Mouse (Mus musculus) Patski (cell line): ENCODE data around the gene Per3. TPM values are rescaled to one million over a fixed set of nuclear protein-coding genes. Genes with fewer than 3 reads are reported as not detected.
"Not testable (repeated sequence)": the region's sequence is repeated elsewhere in the genome, so short reads cannot be mapped to it uniquely, and the experiment has no call there.

Experiments used
- ATAC-seq: fragments of 100-300 bp; one replicate; pipeline ENCODE4 v1.8.0; 2021
- CTCF ChIA-PET: fragments of 350-600 bp; sonication (Branson Sonifier 250); formaldehyde crosslinking; loops from one replicate; lab custom pipeline; 2022; ENCODE audit warnings: inconsistent platforms; lab: Charles Lee
- POLR2A ChIA-PET: fragments of 350-600 bp; sonication (Branson Sonifier 250); formaldehyde crosslinking; loops from one replicate; lab custom pipeline; 2022; ENCODE audit warnings: antibody characterized with exemption, inconsistent platforms; lab: Charles Lee
- DNase-seq: peaks from one replicate; pipeline ENCODE4 v3.0.0-alpha.2; 2011; ENCODE audit warnings: low read depth, low spot score
- H3K27me3 ChIP-seq: fragments of 371-371 bp; one replicate; pipeline ENCODE4 v1.5.1; 2021
- CTCF ChIP-seq: fragments of 100-300 bp; IDR thresholded peaks from one replicate; pipeline ENCODE4 v1.5.1; 2021
- in situ Hi-C: fragments of 300-500 bp; cut with MboI; formaldehyde crosslinking; loops from 3 replicates; pipeline ENCODE4 v1.11.1; 2018; ENCODE audit warnings: low pct_unique_long_range_greater_than_20kb, mixed read lengths
- polyA plus RNA-seq: library from polyadenylated mRNA; unstranded; gene quantifications from one replicate; pipeline ENCODE4 v1.2.3, GENCODE M21; 2021

Gene Per3
- polyA plus RNA-seq, 1 experiment from 2014 or later, result 7.4 TPM

DNA sequence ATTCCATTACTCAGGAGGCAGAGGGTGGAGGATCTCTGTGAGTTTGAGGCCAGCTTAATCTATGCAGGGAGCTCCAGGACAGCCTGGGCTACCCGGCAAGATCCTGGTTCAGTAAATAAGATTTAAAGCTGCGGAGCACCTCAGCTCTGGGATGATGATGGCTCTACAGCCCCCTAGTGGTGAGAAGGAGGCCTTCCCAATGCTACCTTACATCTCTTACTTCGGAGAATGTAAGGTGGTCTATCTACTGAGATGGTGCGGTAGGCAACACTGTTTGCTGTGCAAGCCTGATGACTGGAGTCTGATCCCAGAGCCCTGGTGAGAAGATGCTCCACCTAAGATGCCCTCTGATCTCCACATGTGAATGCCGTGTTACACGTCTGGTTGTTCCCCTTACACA, 17.5 kb downstream of the Per3 start:
- no peaks in the 10 kb centered on the region for H3K27me3 ChIP-seq
- CTCF ChIA-PET, result interaction anchor here (0.8 to 1.3 kb wide), 2 partner anchors 20 to 61 kb away, joined by 3 to 5 read pairs; no protein-coding TSS in a partner anchor
- DNase-seq (no peak), ATAC-seq (no peak)
- POLR2A ChIA-PET, result no interaction called here
- TF ChIP-seq CTCF, result peak; percentile 76
- in situ Hi-C loops, result no loop called here

DNA sequence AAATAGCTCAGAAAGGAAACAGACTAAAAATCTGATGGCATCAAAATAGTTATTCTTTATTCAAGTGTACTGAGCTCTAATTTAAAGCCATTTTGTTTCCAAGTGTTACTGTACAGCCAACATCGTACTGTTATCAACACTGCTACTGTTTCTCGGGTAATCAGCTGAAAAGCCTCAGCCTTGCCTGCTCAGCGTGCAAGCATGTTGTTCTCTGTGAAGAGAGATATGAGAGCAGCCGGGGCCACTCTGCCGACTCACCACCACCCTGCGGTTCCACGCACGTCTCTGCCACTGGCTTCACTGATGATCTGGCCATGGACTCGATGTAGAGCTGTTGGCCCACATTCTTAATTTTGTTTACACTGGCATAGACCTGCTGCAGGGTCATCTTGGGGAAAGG, 20.3 kb downstream of the Per3 start:
- DNase-seq (no peak), ATAC-seq (no peak)
- CTCF ChIA-PET, result interaction anchor here (0.8 to 1.3 kb wide), 2 partner anchors 17 to 58 kb away, joined by 3 read pairs; no protein-coding TSS in a partner anchor
- H3K27me3 ChIP-seq, result no peaks in the 10 kb centered on the region
- no peak for TF ChIP-seq CTCF
- in situ Hi-C loops, result no loop called here
- POLR2A ChIA-PET, result no interaction called here

GRCm38 (mm10) chr4:151017356-151017755, 27.1 kb downstream of the Per3 start:
- DNase-seq, result not testable (repeated sequence)
- CTCF ChIA-PET, result interaction anchor here (1.9 kb wide), 1 partner anchor 51 kb away, joined by 4 read pairs; no protein-coding TSS in a partner anchor

GRCm38 (mm10) chr4:151015946-151016345, 28.5 kb downstream of the Per3 start:
- ATAC-seq (no peak), DNase-seq (no peak)
- no peak for TF ChIP-seq CTCF
- H3K27me3 ChIP-seq, result no peaks in the 10 kb centered on the region
- ChIA-PET CTCF (interaction anchor here (1.9 kb wide), 1 partner anchor 50 kb away, joined by 4 read pairs; no protein-coding TSS in a partner anchor), POLR2A (no interaction called here)
- in situ Hi-C loops, result no loop called here

More at GRCm38 (mm10) chr4:151017356-151017755, 27.1 kb downstream of the Per3 start:
- in situ Hi-C loops, POLR2A ChIA-PET, ATAC-seq, H3K27me3 ChIP-seq: not testable (repeated sequence)

DNA sequence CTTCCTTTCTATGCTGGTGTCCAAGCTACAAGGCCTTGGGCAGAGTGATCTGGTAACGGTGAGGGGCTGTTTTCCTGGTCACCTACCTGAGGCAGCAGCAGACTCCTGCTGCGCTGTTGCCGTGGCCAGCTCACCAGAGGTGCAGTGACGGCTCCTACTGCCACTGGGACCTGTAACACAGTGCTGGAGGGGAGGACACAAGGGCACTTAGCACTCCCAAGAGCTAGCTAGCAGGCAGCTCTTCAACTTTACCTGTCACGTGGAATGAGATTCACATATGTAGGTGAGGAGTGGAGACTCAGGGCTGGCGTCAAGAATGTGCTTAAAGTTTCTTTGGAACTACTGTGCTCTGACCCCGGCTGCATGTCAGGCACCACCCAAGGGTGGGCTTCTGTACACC, 34.1 kb downstream of the Per3 start:
- CTCF ChIA-PET, result no interaction called here
- in situ Hi-C loops, result no loop called here
- no peak for TF ChIP-seq CTCF
- POLR2A ChIA-PET, result no interaction called here
- no peaks in the 10 kb centered on the region for H3K27me3 ChIP-seq
- DNase-seq (no peak), ATAC-seq (no peak)

DNA sequence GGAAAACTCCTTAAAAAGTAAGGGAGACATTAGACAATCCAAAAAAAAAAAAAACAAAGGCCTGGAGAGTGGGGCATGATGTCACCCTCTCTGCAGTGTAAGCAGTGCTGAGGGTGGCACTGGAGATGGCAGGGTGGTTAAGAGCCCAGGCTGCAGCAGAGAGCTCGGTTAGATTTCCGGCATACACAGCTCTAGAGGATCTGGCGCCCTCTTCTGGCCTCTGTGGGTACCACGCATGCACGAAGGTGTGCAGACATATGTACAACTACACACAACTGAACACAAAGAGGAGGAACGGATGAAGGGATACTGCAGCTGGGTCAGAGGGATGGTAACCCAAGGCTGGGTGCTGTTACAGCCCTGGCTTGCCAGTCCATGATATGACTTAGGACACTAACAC, 37.5 kb downstream of the Per3 start:
- no peak for ATAC-seq
- ChIA-PET CTCF (interaction anchor here (0.8 to 1.0 kb wide), 3 partner anchors 20 to 39 kb away, joined by 3 to 4 read pairs (median 3); no protein-coding TSS in a partner anchor), POLR2A (no interaction called here)
- in situ Hi-C loops, result no loop called here
- DNase-seq, result no peak
- TF ChIP-seq CTCF, result no peak
- H3K27me3 ChIP-seq, result no peaks in the 10 kb centered on the region

DNA sequence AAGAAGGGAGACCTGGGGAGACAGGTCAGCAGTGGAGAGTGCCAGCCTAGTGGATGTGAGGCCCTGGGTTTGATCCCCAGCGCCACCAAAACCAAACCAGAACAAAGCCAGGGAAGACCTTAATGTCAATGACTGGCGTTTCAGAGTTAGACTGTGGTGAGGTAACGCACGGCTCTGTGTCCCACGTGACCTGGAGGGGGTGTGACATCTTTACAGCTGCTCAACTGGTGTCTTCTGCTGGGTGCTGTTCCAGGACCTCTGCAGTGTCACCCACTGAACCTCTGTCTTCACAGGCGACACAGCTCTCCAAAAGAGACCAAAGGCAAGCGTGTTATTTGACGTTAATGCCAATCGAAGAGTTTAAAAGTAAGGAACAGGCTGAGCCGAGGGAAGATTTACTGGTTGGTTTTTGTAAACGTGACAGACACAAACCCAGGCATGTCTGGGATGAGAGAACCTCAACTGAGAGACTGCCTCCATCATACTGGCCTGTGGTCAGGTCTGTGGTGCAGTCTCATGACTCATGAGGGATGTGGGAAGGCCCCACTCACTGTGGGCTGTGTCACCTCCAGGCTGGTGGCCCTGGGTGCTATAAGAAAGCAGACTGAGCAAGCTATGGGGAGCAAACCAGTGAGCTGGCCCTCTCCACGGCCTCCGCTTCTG, 38.7 kb downstream of the Per3 start:
- no peak for ATAC-seq
- in situ Hi-C loops, result no loop called here
- ChIA-PET CTCF (no interaction called here), POLR2A (no interaction called here)
- DNase-seq, result no peak
- TF ChIP-seq CTCF, result no peak
- no peaks in the 10 kb centered on the region for H3K27me3 ChIP-seq

DNA sequence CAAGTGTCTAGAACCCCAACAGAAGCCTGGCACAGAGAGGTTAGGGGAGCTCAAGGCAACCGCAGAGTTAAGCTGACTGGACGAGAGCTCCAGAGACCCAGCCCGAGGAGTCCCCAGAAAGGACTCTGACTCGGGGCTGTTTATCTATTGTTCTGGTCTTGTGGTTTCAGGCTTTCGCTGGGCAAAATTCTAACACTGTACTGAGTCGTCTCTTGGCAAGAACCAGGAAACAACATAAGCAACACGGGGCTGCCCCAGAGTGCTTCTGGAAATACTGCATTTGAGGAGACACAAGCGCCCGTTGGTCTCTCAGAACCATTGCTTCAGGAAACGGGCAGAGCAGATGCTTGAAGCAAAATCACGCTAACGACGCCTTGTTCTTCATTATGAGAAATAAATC, 43.1 kb downstream of the Per3 start:
- ATAC-seq, result no peak
- no peak for DNase-seq
- CTCF ChIA-PET, result interaction anchor here (1.1 kb wide), 1 partner anchor 35 kb away, joined by 3 read pairs; no protein-coding TSS in a partner anchor
- TF ChIP-seq CTCF, result no peak
- in situ Hi-C loops, result no loop called here
- POLR2A ChIA-PET, result no interaction called here
- H3K27me3 ChIP-seq, result no peaks in the 10 kb centered on the region

- CTCF ChIA-PET, result interaction anchor here (1.4 kb wide), 1 partner anchor 79 kb away, joined by 3 read pairs; no protein-coding TSS in a partner anchor
- no peak for TF ChIP-seq CTCF
- no peaks in the 10 kb centered on the region for H3K27me3 ChIP-seq
- DNase-seq (no peak), ATAC-seq (no peak)
- POLR2A ChIA-PET, result interaction anchor here (0.7 to 1.0 kb wide), 2 partner anchors 9 to 399 kb away, joined by 3 read pairs; no protein-coding TSS in a partner anchor
- in situ Hi-C loops, result no loop called here
These were observed 45.8 kb downstream of the Per3 start for GRCm38 (mm10) chr4:150998626-150999025.

- ATAC-seq (no peak), DNase-seq (no peak)
- POLR2A ChIA-PET, result no interaction called here
- no peak for TF ChIP-seq CTCF
- in situ Hi-C loops, result no loop called here
- no peaks in the 10 kb centered on the region for H3K27me3 ChIP-seq
- CTCF ChIA-PET, result no interaction called here
These were observed 47.7 kb downstream of the Per3 start, which contains the start of gene Uts2 for GRCm38 (mm10) chr4:150996797-150997196. Gene Uts2 (plus strand): TSS chr4:150997097.

DNA sequence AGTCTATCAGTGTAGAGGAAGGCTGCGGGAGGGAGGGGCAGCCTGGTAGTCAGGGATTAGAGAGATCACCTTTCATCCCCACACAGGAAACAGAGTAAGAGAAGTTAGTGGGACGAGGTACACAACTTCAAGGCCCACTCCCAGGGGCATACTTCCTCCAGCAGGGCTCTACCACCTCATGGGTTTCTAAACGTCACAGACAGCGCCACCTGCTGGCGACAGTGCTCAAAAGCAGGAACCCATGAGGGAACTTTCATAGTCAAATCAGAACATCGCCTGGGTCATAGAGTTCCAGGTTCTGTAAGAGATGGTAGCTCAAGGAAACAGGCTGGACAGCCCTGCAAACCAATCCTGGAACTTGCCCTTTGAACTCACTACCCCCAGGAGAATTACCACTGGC, 54.3 kb downstream of the Per3 start:
- in situ Hi-C loops, result no loop called here
- ATAC-seq, result no peak
- peak; percentile 46 for TF ChIP-seq CTCF
- ChIA-PET CTCF (interaction anchor here (1.4 to 1.7 kb wide), 2 partner anchors 23 to 30 kb away, joined by 4 to 6 read pairs; no protein-coding TSS in a partner anchor), POLR2A (interaction anchor here (1.3 kb wide), 1 partner anchor 9 kb away, joined by 3 read pairs; no protein-coding TSS in a partner anchor)
- no peaks in the 10 kb centered on the region for H3K27me3 ChIP-seq
- no peak for DNase-seq
